Mouse (Mus musculus) kidney, embryonic 15.5 days (tissue): ENCODE data around the gene Acsl5. TPM values are rescaled to one million over a fixed set of nuclear protein-coding genes. Genes with fewer than 3 reads are reported as not detected.
A peak's percentile ranks its signal among the peaks of the same experiment; 100 is the strongest.

Experiments
- ATAC-seq: fragments of 200-750 bp; cut with Nextera tagmentation; replicated peaks from 2 replicates; pipeline ENCODE4 v1.8.0; 2017; ENCODE audit warnings: moderate TSS enrichment; ENCODE audit not compliant: low FRiP score
- H3K27ac ChIP-seq: fragments of 300-500 bp; sonication (generic); 2 replicates; pipeline ENCODE4 v1.5.1; 2015; ENCODE audit warnings: mild to moderate bottlenecking, inconsistent platforms
- H3K27me3 ChIP-seq: fragments of 300-500 bp; sonication (generic); 2 replicates; pipeline ENCODE4 v1.6.1; 2015; ENCODE audit warnings: inconsistent platforms
- H3K36me3 ChIP-seq: fragments of 300-500 bp; sonication (generic); 2 replicates; pipeline ENCODE4 v1.6.1; 2015; ENCODE audit warnings: inconsistent platforms
- H3K4me1 ChIP-seq: fragments of 300-500 bp; sonication (generic); 2 replicates; pipeline ENCODE4 v1.6.1; 2015; ENCODE audit warnings: inconsistent platforms
- H3K4me2 ChIP-seq: fragments of 300-500 bp; sonication (generic); 2 replicates; pipeline ENCODE4 v1.6.1; 2015; ENCODE audit warnings: moderate library complexity, mild to moderate bottlenecking, inconsistent platforms
- H3K4me3 ChIP-seq: fragments of 300-500 bp; sonication (generic); replicated peaks from 2 replicates; pipeline ENCODE4 v1.5.1; 2015; ENCODE audit warnings: mild to moderate bottlenecking, inconsistent platforms
- H3K9ac ChIP-seq: fragments of 300-500 bp; sonication (generic); 2 replicates; pipeline ENCODE4 v1.6.1; 2015; ENCODE audit warnings: mild to moderate bottlenecking, inconsistent platforms
- H3K9me3 ChIP-seq: fragments of 300-500 bp; sonication (generic); replicated peaks from 2 replicates; pipeline ENCODE4 v1.6.1; 2016; ENCODE audit warnings: inconsistent platforms
- WGBS: fragments of 180-500 bp; shearing (Covaris S2); methylation state at CpG from one replicate; pipeline ENCODE4 v1.1.7; 2015; ENCODE audit warnings: mixed read lengths; 5-methylcytosine and 5-hydroxymethylcytosine counted together
- polyA plus RNA-seq: library from polyadenylated mRNA; unstranded; fragments of >200 nt; fragmentation: Nextera tagmentation; extraction: Ambion mirVana; gene quantifications from 2 replicates; pipeline ENCODE4 v1.2.1, GENCODE M21; 2015

Acsl5 gene
- polyA plus RNA-seq, 1 experiment from 2014 or later = 51.2 TPM

DNA sequence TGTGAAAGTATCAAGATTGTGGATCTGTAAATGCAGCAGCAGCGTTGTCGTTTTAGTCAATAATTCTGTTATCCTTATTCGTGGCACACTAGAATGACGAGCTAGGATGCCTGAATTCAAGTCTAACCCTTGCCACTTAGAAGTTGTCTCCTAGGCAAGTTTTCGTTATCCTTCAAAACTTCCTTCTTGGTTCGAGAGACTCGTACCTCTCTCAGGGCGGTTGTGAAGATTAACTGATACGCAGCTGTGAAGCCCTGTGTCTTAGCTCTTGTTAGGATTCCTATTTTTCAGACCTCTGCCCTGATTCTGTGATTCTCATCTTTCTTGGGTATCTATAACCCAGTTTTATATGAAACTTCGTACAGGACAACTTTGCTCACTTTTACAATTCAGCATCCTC is 65.2 kb downstream of the Acsl5 start:
- no peaks in the 10 kb centered on the region for H3K27me3 ChIP-seq
- no peak for ATAC-seq
- peak overlapping the region; percentile 83 for H3K4me2 ChIP-seq

DNA sequence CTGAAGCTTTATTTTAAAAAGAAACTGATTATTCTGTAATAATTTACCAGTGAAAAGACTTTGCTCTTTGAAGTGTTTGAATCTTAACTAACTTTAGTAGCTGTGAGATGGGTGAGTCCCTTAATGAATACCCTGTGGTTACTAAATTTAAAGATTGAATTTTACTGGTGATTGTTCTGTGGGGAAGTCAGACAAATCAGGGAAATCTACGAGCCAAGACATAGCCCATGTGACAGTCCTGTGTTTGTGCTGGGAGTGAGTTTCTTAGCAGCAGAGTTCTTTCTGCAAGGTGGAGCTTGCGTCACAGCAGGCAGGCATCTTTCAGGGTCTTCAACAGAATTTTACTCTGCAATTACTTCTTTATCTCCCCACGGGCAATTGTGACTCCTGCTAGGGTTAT is 67.3 kb downstream of the Acsl5 start:
- peaks cover 25% of the 10 kb centered on the region for H3K4me1 ChIP-seq
- no peaks in the 10 kb centered on the region for H3K27me3 ChIP-seq
- H3K27ac ChIP-seq = no peak overlapping the region
- 74% methylated on average over 3 of the region's 3 CpGs for WGBS
- no peak for ATAC-seq
- H3K9me3 ChIP-seq = no peaks in the 10 kb centered on the region
- no peak overlapping the region for H3K4me2 ChIP-seq
- peaks cover 20% of the 10 kb centered on the region; the same call in 1 of the 2 replicates for H3K36me3 ChIP-seq
- no peak overlapping the region for H3K4me3 ChIP-seq
- H3K9ac ChIP-seq = no peak overlapping the region

More for the DNA sequence above, 65.2 kb downstream of the Acsl5 start:
- no peaks in the 10 kb centered on the region for H3K9me3 ChIP-seq
- peak overlapping the region; percentile 82 for H3K4me3 ChIP-seq
- peaks cover 11% of the 10 kb centered on the region for H3K36me3 ChIP-seq
- H3K4me1 ChIP-seq = peaks cover 34% of the 10 kb centered on the region
- WGBS = 58% methylated on average over 10 of the region's 10 CpGs
- H3K9ac ChIP-seq = peak overlapping the region; percentile 87
- no peak overlapping the region for H3K27ac ChIP-seq

DNA sequence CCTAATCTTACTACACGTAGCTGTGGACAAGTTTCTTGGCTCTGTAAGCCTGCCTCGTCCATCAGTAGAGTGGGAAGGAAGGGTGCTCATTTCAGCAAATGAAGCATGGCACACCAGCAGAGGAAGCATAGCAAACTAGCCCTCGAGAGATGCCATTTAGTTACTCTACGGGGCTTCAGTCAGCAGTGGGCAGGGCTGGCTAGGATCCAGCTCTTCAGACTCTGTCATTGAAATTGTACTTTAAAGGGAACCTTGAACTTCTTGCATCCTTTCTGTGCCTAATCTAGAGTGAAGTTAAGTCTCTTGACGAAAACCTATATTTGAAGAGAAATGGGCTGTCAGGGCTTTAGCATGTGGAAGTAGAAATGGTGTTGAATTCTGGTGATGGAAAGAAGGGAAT is 67.8 kb downstream of the Acsl5 start:
- no peaks in the 10 kb centered on the region for H3K9me3 ChIP-seq
- H3K27ac ChIP-seq = no peak overlapping the region
- no peak overlapping the region for H3K4me2 ChIP-seq
- no peak overlapping the region for H3K9ac ChIP-seq
- H3K4me1 ChIP-seq = peaks cover 20% of the 10 kb centered on the region
- H3K4me3 ChIP-seq = no peak overlapping the region
- WGBS = 73% methylated on average over 5 of the region's 5 CpGs
- no peaks in the 10 kb centered on the region for H3K27me3 ChIP-seq
- peaks cover 22% of the 10 kb centered on the region for H3K36me3 ChIP-seq
- ATAC-seq = no peak

DNA sequence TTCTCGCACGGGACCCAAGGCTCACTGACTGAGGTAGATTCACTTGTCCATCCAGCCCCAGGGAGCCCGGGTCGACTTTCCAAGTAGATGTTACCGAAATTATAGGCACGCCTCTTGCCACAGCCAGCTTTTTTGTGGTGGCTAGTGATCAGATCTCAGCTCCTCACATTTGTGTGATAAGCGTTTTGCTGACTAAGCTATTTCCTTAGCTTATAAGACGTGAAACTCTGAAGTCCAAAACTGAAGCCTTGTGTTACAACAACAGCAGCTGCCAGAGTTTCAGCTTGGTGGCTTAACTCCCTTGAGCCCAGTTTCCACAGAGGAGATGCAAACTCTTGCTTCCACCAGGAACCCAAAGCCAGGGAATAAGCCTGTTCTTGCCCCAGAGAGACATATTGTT is 70.9 kb downstream of the Acsl5 start:
- H3K4me3 ChIP-seq = no peak overlapping the region
- H3K4me1 ChIP-seq = peaks cover 2% of the 10 kb centered on the region; the same call in 1 of the 2 replicates
- no peak overlapping the region for H3K9ac ChIP-seq
- 94% methylated on average over 8 of the region's 8 CpGs for WGBS
- H3K27ac ChIP-seq = no peak overlapping the region
- no peak for ATAC-seq
- H3K27me3 ChIP-seq = no peaks in the 10 kb centered on the region
- peaks cover 29% of the 10 kb centered on the region for H3K36me3 ChIP-seq
- no peaks in the 10 kb centered on the region for H3K9me3 ChIP-seq
- no peak overlapping the region for H3K4me2 ChIP-seq

DNA sequence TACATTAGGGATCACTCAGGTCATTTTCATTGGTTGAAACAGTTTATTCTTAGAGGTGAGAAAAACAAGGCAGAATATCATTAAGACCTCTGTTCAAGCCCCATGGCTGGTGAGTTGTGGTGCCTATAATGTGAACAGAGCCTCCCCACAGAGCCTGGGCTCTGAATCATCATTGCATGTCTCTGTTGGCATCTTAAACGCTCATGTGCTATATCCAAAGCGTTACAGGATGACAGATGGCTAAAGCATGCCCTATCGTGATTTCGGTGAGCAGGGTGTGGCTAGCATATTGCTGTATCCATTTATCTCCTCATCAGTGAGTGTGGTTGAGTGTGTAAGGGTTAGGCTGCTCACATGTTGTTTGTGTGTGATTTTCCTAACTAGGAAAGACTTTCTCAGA is 75.8 kb downstream of the Acsl5 start:
- no peak for ATAC-seq
- WGBS = 84% methylated on average over 4 of the region's 4 CpGs
- peaks cover 66% of the 10 kb centered on the region for H3K36me3 ChIP-seq

DNA sequence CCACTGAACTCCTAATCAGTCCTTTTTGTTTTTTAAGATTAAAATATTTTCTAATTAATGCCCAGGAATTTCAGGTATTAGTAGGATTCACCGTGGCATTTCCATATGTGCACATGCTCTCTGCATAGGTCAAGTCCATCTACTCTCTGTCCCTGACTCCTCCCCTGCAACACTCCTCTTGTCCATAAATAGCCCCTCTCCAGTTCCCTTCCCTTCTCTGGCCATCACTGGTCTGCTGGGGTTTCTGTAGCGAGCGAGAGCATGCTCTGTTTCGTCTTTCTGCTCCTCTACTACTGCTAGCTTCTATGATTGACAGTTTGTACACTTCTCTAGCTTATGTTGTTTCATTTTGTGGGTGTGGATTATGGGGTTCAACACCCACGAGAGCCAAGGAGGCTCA is 80.0 kb downstream of the Acsl5 start:
- no peak for ATAC-seq
- WGBS = 93% methylated on average over 5 of the region's 5 CpGs
- Histone ChIP-seq H3K27ac (no peak overlapping the region), H3K9ac (no peak overlapping the region), H3K27me3 (no peaks in the 10 kb centered on the region), H3K4me3 (no peak overlapping the region), H3K9me3 (no peaks in the 10 kb centered on the region), H3K4me1 (no peaks in the 10 kb centered on the region), H3K4me2 (no peak overlapping the region), H3K36me3 (peaks cover 46% of the 10 kb centered on the region)

More for the DNA sequence above, 75.8 kb downstream of the Acsl5 start:
- Histone ChIP-seq H3K4me2 (no peak overlapping the region), H3K9me3 (no peaks in the 10 kb centered on the region), H3K27me3 (no peaks in the 10 kb centered on the region), H3K9ac (no peak overlapping the region), H3K27ac (no peak overlapping the region), H3K4me1 (no peaks in the 10 kb centered on the region), H3K4me3 (no peak overlapping the region)

DNA sequence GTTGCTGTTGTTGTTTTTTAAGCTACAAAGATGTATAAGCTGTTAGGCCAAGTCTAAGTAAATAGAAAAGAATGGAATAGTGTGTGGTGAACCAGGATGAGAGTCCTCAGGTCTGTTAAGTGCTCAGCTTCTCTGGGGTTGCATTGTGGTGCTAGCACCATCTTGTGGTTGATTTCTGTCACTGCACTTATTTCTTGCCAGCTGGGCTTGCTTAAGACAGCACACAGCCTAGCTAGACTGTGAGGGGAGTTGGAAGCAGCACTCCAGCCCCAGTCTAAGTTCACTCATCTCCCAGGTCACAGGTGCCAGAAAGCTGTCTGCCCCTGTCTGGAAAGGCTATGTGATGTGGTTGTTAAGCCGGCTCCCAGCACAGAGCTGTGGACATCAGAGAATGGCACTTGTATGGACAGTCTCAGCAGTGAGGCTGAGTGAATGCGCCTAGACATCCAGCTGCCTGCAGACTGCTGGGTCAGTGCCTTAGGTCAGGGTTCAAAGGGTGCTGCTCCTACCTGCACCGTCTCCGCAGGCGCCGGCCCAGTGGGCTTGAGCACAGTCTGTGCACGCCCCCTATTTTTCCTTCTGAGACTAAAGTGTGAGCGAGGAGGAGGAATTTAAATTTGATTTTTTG is 81.0 kb downstream of the Acsl5 start:
- Histone ChIP-seq H3K36me3 (peaks cover 44% of the 10 kb centered on the region), H3K9me3 (no peaks in the 10 kb centered on the region), H3K27ac (no peak overlapping the region), H3K27me3 (no peaks in the 10 kb centered on the region), H3K9ac (no peak overlapping the region), H3K4me3 (no peak overlapping the region), H3K4me1 (no peaks in the 10 kb centered on the region), H3K4me2 (no peak overlapping the region)
- 89% methylated on average over 8 of the region's 8 CpGs for WGBS
- ATAC-seq = peak; percentile 71; the same call in 1 of the 2 replicates

DNA sequence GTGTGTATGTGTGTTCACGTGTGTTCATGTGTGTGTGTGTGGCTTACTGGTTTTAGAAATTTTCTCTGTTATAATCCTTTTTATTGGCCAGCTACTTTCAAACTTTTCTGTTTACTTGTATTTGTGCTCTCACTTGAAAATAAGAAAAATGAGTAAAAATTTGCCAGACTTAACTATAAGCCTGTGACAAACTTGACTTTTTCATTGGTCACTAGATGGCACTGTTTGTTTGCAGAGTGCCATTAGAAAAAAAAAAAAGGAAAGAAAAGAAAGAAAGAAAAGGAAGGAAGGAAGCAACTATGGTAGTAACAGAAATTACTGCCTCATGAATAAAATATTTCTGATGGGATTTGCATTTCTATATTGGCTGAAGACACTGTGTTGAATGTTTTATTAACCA is 84.1 kb downstream of the Acsl5 start:
- WGBS = 85% methylated on average over 1 of the region's 1 CpGs
- Histone ChIP-seq H3K4me2 (no peak overlapping the region), H3K9me3 (no peaks in the 10 kb centered on the region), H3K4me1 (no peaks in the 10 kb centered on the region), H3K36me3 (peaks cover 16% of the 10 kb centered on the region), H3K9ac (no peak overlapping the region), H3K27ac (no peak overlapping the region), H3K4me3 (no peak overlapping the region), H3K27me3 (no peaks in the 10 kb centered on the region)
- no peak for ATAC-seq

DNA sequence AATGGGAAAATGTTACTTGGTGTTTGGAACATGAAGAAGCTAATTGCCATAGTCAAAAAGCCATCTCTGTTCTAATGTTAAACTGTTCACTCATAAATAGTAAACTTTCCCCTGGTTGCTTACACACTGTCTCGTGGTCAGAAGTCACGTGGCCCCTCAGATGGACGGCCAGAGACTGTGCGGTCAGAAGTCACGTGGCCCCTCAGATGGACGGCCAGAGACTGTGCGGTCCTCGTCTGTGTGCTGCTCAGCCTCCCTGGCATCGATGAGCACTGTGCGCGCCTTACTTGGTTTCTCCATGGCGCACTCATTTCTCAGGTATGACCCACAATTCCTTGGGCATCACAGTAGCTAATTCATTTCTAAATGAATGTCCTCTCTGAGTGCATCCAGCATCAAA is 84.7 kb downstream of the Acsl5 start:
- no peak overlapping the region for H3K27ac ChIP-seq
- no peaks in the 10 kb centered on the region for H3K9me3 ChIP-seq
- H3K27me3 ChIP-seq = no peaks in the 10 kb centered on the region
- WGBS = 80% methylated on average over 12 of the region's 12 CpGs
- H3K4me1 ChIP-seq = no peaks in the 10 kb centered on the region
- no peak overlapping the region for H3K4me2 ChIP-seq
- ATAC-seq = no peak
- no peak overlapping the region for H3K4me3 ChIP-seq
- H3K9ac ChIP-seq = no peak overlapping the region
- peaks cover 11% of the 10 kb centered on the region for H3K36me3 ChIP-seq

DNA sequence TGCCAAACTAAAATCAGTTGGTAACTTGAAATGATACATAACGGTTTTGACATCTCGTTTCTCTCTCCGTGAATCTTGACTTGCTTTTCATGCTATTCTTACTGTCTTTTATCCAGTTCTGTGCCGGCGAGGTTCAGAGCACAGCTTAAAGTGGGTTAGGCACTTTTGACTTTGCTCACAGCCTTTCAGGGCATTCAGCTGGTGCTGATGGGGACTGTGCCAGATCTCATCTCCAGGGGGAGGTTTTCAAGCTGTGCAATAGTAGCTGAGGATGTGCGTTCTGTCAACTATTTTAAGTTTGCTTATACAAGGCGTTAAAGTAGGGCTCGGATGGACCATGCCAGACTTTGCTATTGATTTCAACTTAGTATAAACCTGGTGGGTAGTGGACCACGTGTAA is 85.3 kb downstream of the Acsl5 start:
- ATAC-seq = no peak
- no peaks in the 10 kb centered on the region for H3K27me3 ChIP-seq
- H3K4me2 ChIP-seq = no peak overlapping the region
- no peak overlapping the region for H3K4me3 ChIP-seq
- peaks cover 5% of the 10 kb centered on the region for H3K36me3 ChIP-seq
- no peaks in the 10 kb centered on the region for H3K9me3 ChIP-seq
- 83% methylated on average over 9 of the region's 9 CpGs for WGBS
- no peak overlapping the region for H3K9ac ChIP-seq
- H3K27ac ChIP-seq = no peak overlapping the region
- no peaks in the 10 kb centered on the region for H3K4me1 ChIP-seq

DNA sequence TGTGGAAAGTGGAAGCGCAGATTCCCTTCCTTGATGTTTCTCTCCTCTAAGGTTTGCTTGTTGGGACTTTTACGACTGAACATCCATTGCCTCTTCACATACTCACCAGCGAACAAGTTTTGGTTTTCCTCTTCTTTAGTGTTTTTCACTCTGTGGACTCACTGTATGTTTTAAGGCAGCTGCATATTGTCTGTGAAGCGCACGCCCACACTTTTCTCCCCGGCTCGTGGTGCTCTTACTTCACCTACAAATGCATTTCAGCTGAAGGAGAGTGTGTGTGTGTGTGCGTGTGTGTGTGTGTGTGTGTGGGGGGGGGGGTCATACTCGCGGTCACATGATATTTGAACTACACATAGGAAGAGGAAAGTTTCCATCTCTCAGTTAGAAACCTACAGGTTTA is 85.9 kb downstream of the Acsl5 start:
- no peaks in the 10 kb centered on the region for H3K9me3 ChIP-seq
- no peak overlapping the region for H3K27ac ChIP-seq
- H3K4me1 ChIP-seq = no peaks in the 10 kb centered on the region
- WGBS = 82% methylated on average over 10 of the region's 10 CpGs
- no peak overlapping the region for H3K9ac ChIP-seq
- no peak for ATAC-seq
- H3K27me3 ChIP-seq = no peaks in the 10 kb centered on the region
- peaks cover 4% of the 10 kb centered on the region; the same call in 1 of the 2 replicates for H3K36me3 ChIP-seq
- H3K4me2 ChIP-seq = no peak overlapping the region
- no peak overlapping the region for H3K4me3 ChIP-seq

DNA sequence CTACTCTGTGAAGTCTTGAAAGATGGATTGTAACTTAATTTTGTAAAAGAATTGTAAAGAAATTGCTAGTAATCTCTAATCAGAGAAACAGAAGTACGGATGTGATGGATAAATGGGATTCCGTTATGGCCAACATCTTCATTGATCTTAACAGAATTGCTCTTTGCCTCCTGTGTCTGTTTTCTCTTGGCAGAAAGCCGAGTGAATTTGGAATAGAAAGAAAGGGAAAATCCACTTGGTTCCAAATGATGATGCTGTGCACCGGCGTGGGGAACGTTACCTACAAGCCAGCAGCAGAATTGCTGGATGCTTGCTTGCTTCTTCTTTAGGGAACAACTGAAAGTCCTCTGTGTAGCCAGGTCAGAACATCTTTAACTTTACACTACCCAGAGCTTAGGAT is 88.8 kb downstream of the Acsl5 start:
- peaks cover 4% of the 10 kb centered on the region; the same call in 1 of the 2 replicates for H3K36me3 ChIP-seq
- no peak overlapping the region for H3K9ac ChIP-seq
- H3K4me1 ChIP-seq = no peaks in the 10 kb centered on the region
- no peak overlapping the region for H3K27ac ChIP-seq
- H3K4me2 ChIP-seq = no peak overlapping the region
- no peak for ATAC-seq
- no peak overlapping the region for H3K4me3 ChIP-seq
- 95% methylated on average over 6 of the region's 6 CpGs for WGBS
- H3K27me3 ChIP-seq = no peaks in the 10 kb centered on the region
- H3K9me3 ChIP-seq = no peaks in the 10 kb centered on the region

DNA sequence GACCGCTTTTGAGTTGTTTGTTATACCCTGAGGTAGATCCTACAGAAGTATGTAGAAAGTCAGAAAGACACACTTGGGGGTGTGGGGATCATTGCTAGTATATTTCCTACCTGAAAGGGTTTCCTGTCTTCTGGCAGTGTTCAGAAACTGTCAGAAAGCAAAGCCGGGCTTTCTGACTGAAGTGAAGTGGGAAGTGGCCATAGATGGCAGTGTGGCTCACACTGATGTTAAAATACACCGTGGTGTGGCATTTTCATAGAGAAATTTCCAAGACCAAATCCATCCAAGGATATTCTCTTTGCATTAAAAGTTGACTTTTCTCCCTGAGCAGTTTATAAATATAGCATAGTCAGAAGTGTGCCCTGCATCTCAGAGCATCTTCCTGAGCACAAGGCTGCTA is 89.6 kb downstream of the Acsl5 start:
- H3K36me3 ChIP-seq = peaks cover 4% of the 10 kb centered on the region; the same call in 1 of the 2 replicates
- H3K4me2 ChIP-seq = no peak overlapping the region
- H3K9ac ChIP-seq = no peak overlapping the region
- no peak overlapping the region for H3K27ac ChIP-seq
- no peaks in the 10 kb centered on the region for H3K27me3 ChIP-seq
- ATAC-seq = no peak
- WGBS = 77% methylated on average over 3 of the region's 3 CpGs
- H3K4me1 ChIP-seq = no peaks in the 10 kb centered on the region
- H3K9me3 ChIP-seq = no peaks in the 10 kb centered on the region
- H3K4me3 ChIP-seq = no peak overlapping the region
